Mouse (Mus musculus) intestine, embryonic 14.5 days (tissue): ENCODE measurements around the gene C2cd2l. TPM values are rescaled to one million over a fixed set of nuclear protein-coding genes. Genes with fewer than 3 reads are reported as not detected.
A peak's percentile ranks its signal among the peaks of the same experiment; 100 is the strongest.
"Not testable (repeated sequence)": the region's sequence is repeated elsewhere in the genome, so short reads cannot be mapped to it uniquely, and the experiment has no call there.

Experiments
- ATAC-seq: fragments of 200-750 bp; cut with Nextera tagmentation; replicated peaks from 2 replicates; pipeline ENCODE4 v1.8.0; 2017; ENCODE audit warnings: low read depth, moderate number of reproducible peaks, moderate TSS enrichment, moderate library complexity; ENCODE audit not compliant: low FRiP score, low TSS enrichment
- DNase-seq: peaks from one replicate; pipeline ENCODE4 v3.0.0-alpha.2; 2018; ENCODE audit warnings: low spot score
- H3K27ac ChIP-seq: fragments of 300-500 bp; sonication (generic); 2 replicates; pipeline ENCODE4 v1.5.1; 2014; ENCODE audit warnings: low read depth, mild to moderate bottlenecking, control low read depth
- H3K27me3 ChIP-seq: fragments of 300-500 bp; sonication (generic); replicated peaks from 2 replicates; pipeline ENCODE4 v1.6.1; 2014; ENCODE audit warnings: low read length, control low read depth; ENCODE audit not compliant: control insufficient read depth, insufficient read depth
- H3K36me3 ChIP-seq: fragments of 300-500 bp; sonication (generic); 2 replicates; pipeline ENCODE4 v1.6.1; 2014; ENCODE audit warnings: low read length, control low read depth; ENCODE audit not compliant: control insufficient read depth, insufficient read depth
- H3K4me1 ChIP-seq: fragments of 300-500 bp; sonication (generic); replicated peaks from 2 replicates; pipeline ENCODE4 v1.6.1; 2014; ENCODE audit warnings: low read length, control low read depth, mixed read lengths; ENCODE audit not compliant: control insufficient read depth, insufficient read depth
- H3K4me2 ChIP-seq: fragments of 300-500 bp; sonication (generic); 2 replicates; pipeline ENCODE4 v1.6.1; 2014; ENCODE audit warnings: low read length
- H3K4me3 ChIP-seq: fragments of 300-500 bp; sonication (generic); 2 replicates; pipeline ENCODE4 v1.5.1; 2014; ENCODE audit warnings: low read depth, low read length, control low read depth, mixed read lengths
- H3K9ac ChIP-seq: fragments of 300-500 bp; sonication (generic); 2 replicates; pipeline ENCODE4 v1.6.1; 2014; ENCODE audit warnings: mild to moderate bottlenecking, low read length
- H3K9me3 ChIP-seq: fragments of 300-500 bp; sonication (generic); 2 replicates; pipeline ENCODE4 v1.6.1; 2016; ENCODE audit warnings: low read length, control low read depth; ENCODE audit not compliant: control insufficient read depth
- WGBS: fragments of 180-500 bp; shearing (Covaris S2); extraction: QIAGEN DNeasy Blood & Tissue Kit; methylation state at CpG from one replicate; pipeline ENCODE4 v1.1.7; 2014; 5-methylcytosine and 5-hydroxymethylcytosine counted together
- polyA plus RNA-seq: library from polyadenylated mRNA; unstranded; fragments of >200 nt; fragmentation: Nextera tagmentation; extraction: Ambion mirVana; gene quantifications from 2 replicates; pipeline ENCODE4 v1.2.1, GENCODE M21; 2014

Gene C2cd2l
- polyA plus RNA-seq, 1 experiment from 2014 or later = 5.7 TPM

DNA sequence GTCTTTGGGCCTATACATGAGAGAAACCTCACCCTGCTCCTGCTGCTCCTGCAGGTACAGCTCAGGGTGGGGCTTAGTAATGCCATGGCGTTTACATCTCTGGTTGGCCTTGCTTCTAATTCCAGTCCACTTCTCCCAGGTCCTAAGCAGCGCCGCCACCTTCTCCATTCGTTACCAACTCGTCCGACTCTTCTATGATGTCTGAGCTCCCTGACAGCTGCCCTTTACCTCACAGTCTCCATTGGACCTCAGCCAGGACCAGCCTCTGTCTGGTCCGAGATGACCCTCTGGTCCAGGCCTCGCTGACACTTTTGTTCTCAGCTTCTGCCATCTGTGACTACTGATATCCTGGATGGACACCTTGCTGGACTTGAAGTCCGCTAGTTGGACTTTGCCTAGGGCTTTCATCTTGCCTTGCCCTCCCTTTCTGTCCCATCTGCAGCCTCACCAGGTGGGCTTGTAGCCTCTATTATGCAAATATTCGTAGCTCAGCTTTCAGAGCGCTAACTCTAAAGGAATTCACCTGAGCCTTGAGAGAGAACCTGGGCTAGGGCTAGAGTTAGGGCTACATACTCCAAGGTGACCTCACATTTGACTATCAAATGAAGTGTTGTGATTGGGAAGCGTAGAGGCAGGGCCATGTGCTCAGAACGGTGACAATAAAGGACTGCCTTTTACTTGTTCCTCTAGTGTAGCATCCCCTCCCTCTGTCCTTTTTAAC is 13.0 kb upstream of the C2cd2l start:
- H3K36me3 ChIP-seq = peaks cover 70% of the 10 kb centered on the region
- 96% methylated on average over 13 of the region's 13 CpGs for WGBS
- no peak overlapping the region for H3K27ac ChIP-seq
- H3K9ac ChIP-seq = no peak overlapping the region
- H3K4me1 ChIP-seq = peaks cover 12% of the 10 kb centered on the region
- H3K4me3 ChIP-seq = no peak overlapping the region
- no peak overlapping the region for H3K4me2 ChIP-seq
- ATAC-seq = no peak
- H3K27me3 ChIP-seq = no peaks in the 10 kb centered on the region
- H3K9me3 ChIP-seq = no peaks in the 10 kb centered on the region
- DNase-seq = no peak

DNA sequence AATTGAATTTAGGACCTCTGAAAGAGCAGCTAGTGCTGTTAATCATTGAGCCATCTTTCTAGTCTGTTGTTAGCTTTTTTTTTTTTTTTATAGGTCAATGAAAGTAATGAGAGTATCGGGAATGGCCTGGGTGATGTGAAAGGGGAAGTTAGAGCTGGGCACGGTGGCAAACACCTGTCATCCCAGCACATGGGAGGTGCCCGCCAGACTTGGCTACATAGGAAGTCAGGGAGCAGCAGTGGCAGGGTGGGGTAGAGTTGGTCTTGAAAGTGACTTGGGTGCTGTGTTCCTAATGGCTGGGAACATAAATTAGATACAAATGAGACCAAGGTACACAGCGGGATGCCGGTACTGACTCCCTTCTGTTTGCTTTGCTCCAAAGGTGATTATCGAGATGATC is 10.7 kb upstream of the C2cd2l start:
- H3K9me3 ChIP-seq = no peaks in the 10 kb centered on the region
- DNase-seq = no peak
- H3K4me3 ChIP-seq = no peak overlapping the region
- no peak overlapping the region for H3K9ac ChIP-seq
- no peak overlapping the region for H3K4me2 ChIP-seq
- no peaks in the 10 kb centered on the region for H3K27me3 ChIP-seq
- peaks cover 11% of the 10 kb centered on the region for H3K4me1 ChIP-seq
- H3K36me3 ChIP-seq = peaks cover 60% of the 10 kb centered on the region
- H3K27ac ChIP-seq = no peak overlapping the region
- 86% methylated on average over 6 of the region's 6 CpGs for WGBS
- ATAC-seq = no peak

DNA sequence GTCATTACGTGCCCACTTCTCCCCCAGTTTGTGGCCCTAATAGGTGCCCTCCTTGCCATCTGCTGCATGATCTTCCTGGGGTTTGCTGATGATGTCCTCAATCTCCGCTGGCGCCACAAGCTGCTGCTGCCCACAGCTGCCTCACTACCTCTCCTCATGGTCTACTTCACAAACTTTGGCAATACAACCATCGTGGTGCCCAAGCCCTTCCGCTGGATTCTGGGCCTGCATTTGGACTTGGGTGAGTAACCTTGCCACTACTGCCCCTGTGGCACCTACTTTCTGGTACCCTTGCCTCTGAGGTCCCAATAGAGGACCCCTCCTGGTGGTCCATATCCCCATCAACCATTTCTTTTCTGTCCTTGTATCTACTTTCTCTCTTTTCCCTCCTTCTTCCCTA is 7.8 kb upstream of the C2cd2l start:
- ATAC-seq (no peak), DNase-seq (no peak)
- H3K4me3 ChIP-seq = peak overlapping the region; percentile 65; the same call in 1 of the 2 replicates
- 91% methylated on average over 5 of the region's 5 CpGs for WGBS
- peaks cover 11% of the 10 kb centered on the region for H3K4me1 ChIP-seq
- no peaks in the 10 kb centered on the region for H3K9me3 ChIP-seq
- peak overlapping the region; percentile 68 for H3K4me2 ChIP-seq
- no peak overlapping the region for H3K27ac ChIP-seq
- peak overlapping the region; percentile 16; the same call in 1 of the 2 replicates for H3K9ac ChIP-seq
- peaks cover 49% of the 10 kb centered on the region for H3K36me3 ChIP-seq
- H3K27me3 ChIP-seq = no peaks in the 10 kb centered on the region

DNA sequence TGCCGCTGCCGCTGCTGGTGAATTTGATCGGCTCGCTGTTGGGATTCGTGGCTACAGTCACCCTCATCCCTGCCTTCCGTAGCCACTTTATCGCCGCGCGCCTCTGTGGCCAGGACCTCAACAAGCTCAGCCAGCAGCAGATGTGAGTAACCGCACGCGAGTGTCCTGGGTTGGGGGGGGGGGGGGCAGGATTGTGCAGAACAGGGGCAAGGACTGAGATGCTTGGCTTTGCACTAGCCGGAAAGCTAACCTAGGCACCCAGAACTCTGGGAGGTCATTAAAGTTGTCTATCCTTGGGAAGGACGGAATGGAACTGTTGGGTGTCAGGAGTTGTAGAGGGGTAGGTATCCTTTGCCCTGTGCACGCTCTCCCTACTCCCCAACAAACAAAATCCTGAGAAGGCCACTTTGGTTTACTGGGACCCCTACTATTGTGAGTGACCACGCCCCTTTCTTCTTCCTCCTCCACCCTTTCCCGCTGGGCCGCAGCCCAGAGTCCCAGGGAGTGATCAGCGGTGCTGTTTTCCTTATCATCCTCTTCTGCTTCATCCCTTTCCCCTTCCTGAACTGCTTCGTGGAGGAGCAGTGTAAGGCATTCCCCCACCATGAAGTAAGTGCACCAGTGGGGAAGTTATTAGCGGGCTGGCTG is 7.1 kb upstream of the C2cd2l start:
- ATAC-seq = peak; percentile 48; the same call in 1 of the 2 replicates
- peak overlapping the region; percentile 68 for H3K4me2 ChIP-seq
- under 1% methylated on average over 22 of the region's 22 CpGs for WGBS

DNA sequence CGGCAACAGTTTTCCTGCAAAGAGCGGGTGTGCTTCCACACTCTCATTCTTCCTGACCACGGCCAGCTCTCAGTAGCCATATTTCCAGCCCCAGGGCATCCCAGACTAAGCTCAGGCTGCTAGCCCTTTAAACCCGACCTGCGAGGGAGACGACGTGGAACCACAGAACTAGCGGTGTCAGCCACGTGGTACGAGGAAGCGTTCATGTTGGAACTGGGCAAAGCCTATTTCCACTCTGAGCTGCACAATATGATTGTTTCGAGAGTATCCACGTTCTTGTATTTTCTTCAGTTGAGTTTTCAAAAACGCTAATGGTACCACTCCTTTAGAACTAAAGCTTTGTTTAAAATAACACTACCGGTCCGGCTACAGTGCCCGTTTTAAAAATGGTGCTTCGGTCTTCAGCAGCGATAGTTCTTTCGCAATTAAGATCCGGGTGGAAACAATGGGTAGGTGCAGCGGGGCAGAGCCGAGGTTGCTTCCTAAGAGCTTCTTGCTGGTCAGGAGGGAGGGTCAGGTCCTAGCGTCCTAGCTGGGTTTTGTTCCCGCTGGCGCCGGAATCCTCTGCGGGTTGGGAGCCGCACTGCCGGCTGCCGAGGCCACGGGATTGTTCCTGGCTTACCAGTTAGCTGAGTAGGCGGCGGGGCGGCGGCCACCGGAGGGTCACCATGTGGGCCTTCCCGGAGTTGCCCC is 6.4 kb upstream of the C2cd2l start:
- DNase-seq = peak; percentile 88
- H3K27me3 ChIP-seq = no peaks in the 10 kb centered on the region
- H3K4me2 ChIP-seq = peak overlapping the region; percentile 68
- peak overlapping the region; percentile 86 for H3K27ac ChIP-seq
- peak overlapping the region; percentile 70 for H3K9ac ChIP-seq
- H3K4me3 ChIP-seq = peak overlapping the region; percentile 65
- WGBS = under 1% methylated on average over 38 of the region's 38 CpGs
- H3K9me3 ChIP-seq = no peaks in the 10 kb centered on the region
- H3K36me3 ChIP-seq = peaks cover 35% of the 10 kb centered on the region
- H3K4me1 ChIP-seq = peaks cover 11% of the 10 kb centered on the region
- ATAC-seq = peak; percentile 91

More for the DNA sequence above, 7.1 kb upstream of the C2cd2l start:
- H3K27me3 ChIP-seq = no peaks in the 10 kb centered on the region
- peak overlapping the region; percentile 70 for H3K9ac ChIP-seq
- DNase-seq = peak; percentile 74
- H3K4me3 ChIP-seq = peak overlapping the region; percentile 65
- peaks cover 42% of the 10 kb centered on the region for H3K36me3 ChIP-seq
- peak overlapping the region; percentile 86 for H3K27ac ChIP-seq
- H3K9me3 ChIP-seq = no peaks in the 10 kb centered on the region
- H3K4me1 ChIP-seq = peaks cover 11% of the 10 kb centered on the region

DNA sequence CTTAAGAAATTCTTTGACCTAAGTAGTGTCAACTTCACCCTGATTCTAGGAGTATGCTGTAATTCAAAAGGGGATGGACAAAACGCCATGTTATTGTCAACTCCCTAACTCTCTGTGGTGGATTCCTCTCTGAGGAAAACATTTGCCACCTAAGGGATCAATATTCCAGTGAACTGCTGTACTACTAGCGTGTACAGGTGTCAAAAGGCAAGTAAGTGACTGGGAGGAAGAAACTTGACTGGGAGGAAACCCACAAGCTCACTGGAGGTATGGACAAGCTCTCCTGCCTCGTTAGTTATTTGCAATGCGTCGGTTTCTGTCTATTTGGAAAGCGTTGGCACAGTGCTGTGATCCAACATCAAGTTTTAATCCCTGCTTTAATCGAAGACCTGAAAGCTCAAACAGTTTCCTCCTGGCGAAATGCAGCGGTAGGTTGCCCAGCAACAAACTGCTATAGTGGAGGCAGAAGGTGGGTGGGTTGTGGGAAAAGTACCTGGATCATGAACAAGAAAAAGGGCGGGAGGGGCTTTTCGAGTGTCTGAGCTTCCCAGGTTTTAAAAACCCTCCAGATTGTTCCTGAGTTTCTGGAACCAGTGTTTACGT is 5.8 kb upstream of the C2cd2l start, which contains the start of gene Dpagt1:
Dpagt1 (plus strand) TSS at position 252 of the 603 bp plus-strand sequence.
- no peaks in the 10 kb centered on the region for H3K9me3 ChIP-seq
- peak within 1 kb of the TSS; percentile 68 for H3K4me2 ChIP-seq
- H3K36me3 ChIP-seq = peaks cover 29% of the 10 kb centered on the region
- peak within 1 kb of the TSS; percentile 65 for H3K4me3 ChIP-seq
- H3K27ac ChIP-seq = peak within 1 kb of the TSS; percentile 86
- DNase-seq (peak; percentile 86), ATAC-seq (peak; percentile 16; the same call in 1 of the 2 replicates)
- peaks cover 11% of the 10 kb centered on the region for H3K4me1 ChIP-seq
- no peaks in the 10 kb centered on the region for H3K27me3 ChIP-seq
- WGBS = 3% methylated on average over 12 of the region's 12 CpGs
- peak within 1 kb of the TSS; percentile 70 for H3K9ac ChIP-seq

DNA sequence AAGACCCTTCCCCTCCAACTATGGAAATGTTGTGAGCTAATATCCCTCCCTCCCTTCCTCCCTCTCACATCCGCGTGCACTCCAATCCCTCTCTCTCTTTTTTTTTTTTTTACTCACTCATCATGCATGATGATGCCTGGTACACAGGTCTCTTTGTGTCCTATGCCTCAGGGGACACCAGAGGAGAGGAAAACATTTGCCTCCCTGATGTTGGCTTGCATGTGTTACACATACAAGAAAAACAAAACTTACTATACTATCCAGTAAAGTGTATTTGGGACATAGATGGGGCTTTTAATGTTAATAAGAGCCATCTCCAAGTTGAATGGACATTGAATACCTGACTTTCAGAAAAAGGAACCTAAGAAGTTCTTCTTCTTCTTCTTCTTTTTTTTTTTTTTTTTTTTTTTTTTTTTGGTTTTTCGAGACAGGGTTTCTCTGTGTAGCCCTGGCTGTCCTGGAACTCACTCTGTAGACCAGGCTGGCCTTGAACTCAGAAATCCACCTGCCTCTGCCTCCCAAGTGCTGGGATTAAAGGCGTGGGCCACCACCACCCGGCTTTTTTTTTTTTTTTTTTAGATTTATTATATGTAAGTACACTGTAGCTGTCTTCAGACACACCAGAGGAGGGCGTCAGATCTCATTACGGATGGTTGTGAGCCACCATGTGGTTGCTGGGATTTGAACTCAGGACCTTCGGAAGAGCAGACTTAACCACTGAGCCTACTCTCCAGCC is 5.1 kb upstream of the C2cd2l start:
- DNase-seq, H3K4me3 ChIP-seq, H3K9me3 ChIP-seq, H3K9ac ChIP-seq, H3K27me3 ChIP-seq, ATAC-seq: not testable (repeated sequence)
- 67% methylated on average over 7 of the region's 8 CpGs for WGBS
- Histone ChIP-seq H3K36me3 (peaks cover 22% of the 10 kb centered on the region), H3K27ac (0 out of 2 replicates have a peak overlapping the region, but pooled peaks have one; percentile 86), H3K4me2 (peak overlapping the region; percentile 68), H3K4me1 (peaks cover 11% of the 10 kb centered on the region)

DNA sequence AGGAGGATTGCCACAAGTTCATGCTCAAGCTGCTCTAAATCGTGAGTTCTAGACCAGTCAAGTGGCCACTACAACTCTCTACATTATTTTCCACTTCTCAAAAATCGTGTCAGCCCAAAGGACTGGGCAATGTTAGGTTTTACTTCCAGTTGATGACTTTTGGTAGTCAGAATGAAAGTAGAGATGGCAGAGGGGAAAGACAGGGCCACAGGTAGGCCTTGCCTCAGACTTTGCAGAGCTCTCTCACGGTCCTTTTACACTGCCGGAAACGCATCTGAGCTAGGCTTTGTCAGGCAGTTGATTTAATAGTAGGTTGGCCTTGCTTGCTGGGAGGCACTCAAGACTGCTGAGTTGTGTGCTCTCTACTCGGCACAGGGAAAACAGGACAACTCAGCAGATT is 4.1 kb upstream of the C2cd2l start:
- H3K4me2 ChIP-seq = no peak overlapping the region
- H3K36me3 ChIP-seq = peaks cover 12% of the 10 kb centered on the region
- no peaks in the 10 kb centered on the region for H3K9me3 ChIP-seq
- no peaks in the 10 kb centered on the region for H3K27me3 ChIP-seq
- WGBS = 78% methylated on average over 6 of the region's 6 CpGs
- H3K9ac ChIP-seq = no peak overlapping the region
- peaks cover 13% of the 10 kb centered on the region for H3K4me1 ChIP-seq
- DNase-seq (no peak), ATAC-seq (no peak)
- H3K27ac ChIP-seq = no peak overlapping the region
- no peak overlapping the region for H3K4me3 ChIP-seq
